Mouse (Mus musculus): ENCODE measurements at regions not wholly inside any gene's neighbourhood (a gene's known extent, or its start where the extent isn't known, plus 50 kb on each side); places are given as distances from the start of the nearest gene placed in this dataset.

DNA sequence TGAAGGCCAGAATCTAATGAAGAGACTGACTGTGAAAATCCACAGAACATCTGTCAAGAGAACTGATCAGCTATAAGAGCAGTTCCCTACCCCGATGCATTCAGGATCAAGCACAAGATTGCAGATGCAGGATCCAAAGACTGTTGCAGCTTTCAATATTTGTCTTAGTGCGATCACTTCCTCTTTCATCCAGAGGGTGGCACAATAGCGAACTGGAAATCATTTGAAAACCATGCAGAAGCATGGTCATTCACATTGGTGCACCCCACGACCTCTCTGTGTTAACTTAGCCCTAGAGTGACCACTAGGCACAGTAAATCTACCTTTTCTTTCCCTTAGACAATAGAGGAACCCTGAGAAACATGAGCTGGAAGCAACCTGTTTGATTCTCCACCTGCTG is 55.8 kb upstream of the Pak3 start:
- no peak for DNase-seq

DNA sequence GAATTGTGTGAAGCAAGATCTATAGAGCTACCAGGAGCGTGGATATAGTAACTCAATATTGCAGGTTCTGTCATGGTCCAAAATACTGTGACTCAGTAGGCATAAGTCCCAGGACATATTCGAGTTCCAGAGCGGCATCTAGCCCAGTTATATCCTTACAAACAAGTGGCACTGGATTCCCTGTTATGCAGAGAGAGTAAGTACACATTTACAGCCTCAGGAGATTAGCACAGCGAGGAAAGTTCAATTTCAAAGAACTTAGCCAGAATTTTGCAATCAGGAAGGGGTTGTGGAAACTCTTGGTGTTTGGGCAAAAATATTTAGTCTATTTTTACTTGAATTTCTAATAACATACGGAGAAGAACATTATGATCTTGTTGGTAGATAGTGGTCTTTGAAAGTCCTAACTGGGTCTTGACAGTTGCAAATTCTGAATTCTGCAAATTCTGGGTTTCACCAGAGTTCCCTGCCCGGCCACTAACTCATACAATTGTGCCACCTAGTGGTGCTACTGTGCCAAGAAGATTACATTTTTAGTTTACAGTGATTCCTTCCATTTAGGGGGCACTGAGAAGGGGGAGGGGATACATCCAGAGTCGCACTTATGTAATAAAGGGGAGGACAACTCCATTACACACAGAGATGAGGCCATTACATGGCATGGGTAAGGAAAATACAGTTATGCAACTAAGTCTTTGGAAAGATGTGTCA is 54.7 kb upstream of the Chrdl1 start:
- no peak for DNase-seq

DNA sequence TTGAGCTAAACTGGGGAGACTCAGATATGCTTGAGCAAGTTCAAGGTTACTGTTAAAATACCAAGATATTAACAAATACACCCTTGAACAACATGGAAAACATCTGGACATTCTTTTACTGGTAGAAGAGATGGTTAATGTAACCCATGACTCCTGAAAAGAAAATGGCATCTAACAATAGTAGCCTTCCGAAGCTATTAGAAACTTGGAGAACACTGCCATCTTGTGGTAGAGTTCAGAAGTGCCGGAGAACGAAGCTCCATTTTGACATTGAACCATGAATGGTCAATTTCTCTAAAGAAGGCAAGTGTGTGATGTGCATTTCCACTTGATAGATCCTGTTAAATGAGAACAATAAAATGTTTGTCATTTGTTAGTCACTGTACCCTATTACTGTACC is 50.5 kb upstream of the Chrdl1 start:
- peak; percentile 21 to 38 for DNase-seq
